Mouse (Mus musculus) ES-E14 (cell line): Measurements from ENCODE around the gene Suv39h2. TPM values are rescaled to one million over a fixed set of nuclear protein-coding genes. Genes with fewer than 3 reads are reported as not detected.

Experiments
- DNase-seq: peaks from one replicate; pipeline ENCODE4 v3.0.0-alpha.2; 2013; ENCODE audit warnings: low read depth, low spot score
- H3K27ac ChIP-seq: 2 replicates; pipeline ENCODE4 v1.5.1; 2012; ENCODE audit warnings: low read depth, mild to moderate bottlenecking, low read length, moderate library complexity, mixed read lengths; ENCODE audit not compliant: poor library complexity, insufficient read depth, severe bottlenecking
- H3K36me3 ChIP-seq: 2 replicates; pipeline ENCODE4 v1.6.1; 2012; ENCODE audit warnings: mild to moderate bottlenecking, low read length, moderate library complexity, mixed read lengths; ENCODE audit not compliant: control insufficient read depth, poor library complexity, insufficient read depth, severe bottlenecking
- H3K4me1 ChIP-seq, 2 experiments: fragments of 150-350 bp in 1 of 2; sonication (generic) in 1 of 2; 2 replicates each; pipeline ENCODE4 v1.6.1; 2012; ENCODE audit warnings: low read length in 2 of 2, mild to moderate bottlenecking in 1 of 2, mixed read lengths in 1 of 2; ENCODE audit not compliant: control insufficient read depth in 2 of 2, insufficient read depth in 2 of 2, poor library complexity in 1 of 2
- H3K4me3 ChIP-seq, 2 experiments: fragments of 150-350 bp in 1 of 2; sonication (generic) in 1 of 2; 2 replicates each; pipeline ENCODE4 v1.5.1; 2012; ENCODE audit warnings: low read length in 2 of 2, low read depth in 1 of 2, mild to moderate bottlenecking in 1 of 2, mixed read lengths in 1 of 2; ENCODE audit not compliant: insufficient read depth in 1 of 2, poor library complexity in 1 of 2, severe bottlenecking in 1 of 2
- H3K9ac ChIP-seq: 2 replicates; pipeline ENCODE4 v1.6.1; 2012; ENCODE audit warnings: low read depth, mild to moderate bottlenecking, low read length, mixed read lengths; ENCODE audit not compliant: poor library complexity, insufficient read depth, severe bottlenecking
- H3K9me3 ChIP-seq: fragments of 150-350 bp; sonication (generic); 2 replicates; pipeline ENCODE4 v1.6.1; 2012; ENCODE audit warnings: low read depth, mild to moderate bottlenecking, low read length; ENCODE audit not compliant: control insufficient read depth, insufficient read depth
- CHD2 ChIP-seq: IDR thresholded peaks from 2 replicates; pipeline ENCODE4 v1.6.1; 2014; ENCODE audit warnings: mild to moderate bottlenecking, low read depth, low read length, inconsistent platforms
- HCFC1 ChIP-seq: IDR thresholded peaks from 2 replicates; pipeline ENCODE4 v1.6.1; 2012; ENCODE audit warnings: low read length, inconsistent platforms, borderline replicate concordance; ENCODE audit not compliant: insufficient read depth
- MAFK ChIP-seq: IDR thresholded peaks from 2 replicates; pipeline ENCODE4 v1.6.1; 2014; ENCODE audit warnings: mild to moderate bottlenecking, low read depth, low read length, inconsistent platforms; ENCODE audit not compliant: insufficient read depth
- ZC3H11A ChIP-seq: IDR thresholded peaks from 2 replicates; pipeline ENCODE4 v1.6.1; 2012; ENCODE audit warnings: low read depth, mild to moderate bottlenecking, inconsistent platforms, low read length, borderline replicate concordance
- ZNF384 ChIP-seq: IDR thresholded peaks from 2 replicates; pipeline ENCODE4 v1.6.1; 2012; ENCODE audit warnings: low read depth, low read length, inconsistent platforms
- in situ Hi-C, 2 experiments: fragments of 600-800 bp; cut with MboI; formaldehyde crosslinking; loops; one replicate each; pipeline ENCODE4 v1.15.1; 2025; ENCODE audit warnings: low sequenced_read_pairs in 2 of 2, inconsistent platforms in 1 of 2; ENCODE audit not compliant: unreplicated experiment in 2 of 2
- total RNA-seq: library from RNA; depleted of rRNA; stranded (reverse); fragments of 300-350 nt; gene quantifications from 2 replicates; pipeline ENCODE4 v1.2.3, GENCODE M21; 2012

Gene Suv39h2
- total RNA-seq, 1 experiment = 21.3 TPM

DNA sequence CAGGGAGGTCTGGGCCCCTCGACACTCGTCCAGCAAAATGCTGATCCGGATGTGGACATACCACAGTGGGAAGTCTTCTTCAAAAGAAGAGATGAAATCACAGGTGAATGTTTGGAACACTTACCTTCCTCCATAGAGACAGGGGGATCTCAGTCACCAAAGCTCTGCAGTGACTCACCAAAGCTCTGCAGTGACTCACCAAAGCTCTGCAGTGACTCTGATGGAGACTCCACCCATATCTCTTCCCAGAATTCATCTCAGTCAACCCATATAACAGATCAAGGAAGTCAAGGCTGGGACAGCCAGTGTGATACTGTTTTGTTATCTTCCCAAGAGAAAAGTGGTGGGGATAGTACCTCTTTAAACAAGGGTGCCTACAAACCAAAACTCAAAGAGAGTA is 21.7 kb downstream of the Suv39h2 start:
- TF ChIP-seq HCFC1 (no peak), ZNF384 (no peak), CHD2 (no peak), ZC3H11A (no peak), MAFK (no peak)
- no peak for DNase-seq
- H3K4me3 ChIP-seq = no peak overlapping the region
- in situ Hi-C loops = no loop called here
- H3K27ac ChIP-seq = no peak overlapping the region
- no peak overlapping the region for H3K9ac ChIP-seq
- peaks cover 14% of the 10 kb centered on the region for H3K36me3 ChIP-seq
- H3K4me1 ChIP-seq = no peaks in the 10 kb centered on the region
- H3K9me3 ChIP-seq = no peaks in the 10 kb centered on the region

- TF ChIP-seq CHD2 (no peak), MAFK (no peak), HCFC1 (no peak), ZC3H11A (no peak), ZNF384 (no peak)
- in situ Hi-C loops = no loop called here
- Histone ChIP-seq H3K9me3 (no peaks in the 10 kb centered on the region), H3K9ac (no peak overlapping the region), H3K4me1 (peaks cover 2 to 5% of the 10 kb centered on the region in 2 experiments; a peak in 2 of 4 replicates), H3K36me3 (peaks cover 14% of the 10 kb centered on the region), H3K4me3 (no peak overlapping the region), H3K27ac (no peak overlapping the region)
- DNase-seq = no peak
Measured at GRCm38 (mm10) chr2:3449431-3449830, 25.4 kb downstream of the Suv39h2 start.

GRCm38 (mm10) chr2:3445984-3446383 is 28.8 kb downstream of the Suv39h2 start:
- Histone ChIP-seq H3K4me3 (no peak overlapping the region), H3K27ac (no peak overlapping the region), H3K9me3 (no peaks in the 10 kb centered on the region), H3K36me3 (peaks cover 11% of the 10 kb centered on the region), H3K9ac (no peak overlapping the region), H3K4me1 (peaks cover 2 to 5% of the 10 kb centered on the region in 2 experiments; a peak in 2 of 4 replicates)
- in situ Hi-C loops = no loop called here
- no peak for TF ChIP-seq ZNF384
- TF ChIP-seq ZC3H11A = no peak
- TF ChIP-seq CHD2 = no peak
- TF ChIP-seq MAFK = no peak
- no peak for TF ChIP-seq HCFC1
- DNase-seq = no peak

- Histone ChIP-seq H3K9me3 (no peaks in the 10 kb centered on the region), H3K4me1 (peaks cover 2 to 5% of the 10 kb centered on the region in 2 experiments; a peak in 2 of 4 replicates), H3K9ac (no peak overlapping the region), H3K27ac (no peak overlapping the region), H3K4me3 (no peak overlapping the region), H3K36me3 (peaks cover 12% of the 10 kb centered on the region)
- TF ChIP-seq MAFK (no peak), CHD2 (no peak), ZC3H11A (no peak), HCFC1 (no peak), ZNF384 (no peak)
- in situ Hi-C loops = no loop called here
- DNase-seq = no peak
Measured at GRCm38 (mm10) chr2:3444206-3444605, 30.6 kb downstream of the Suv39h2 start.

GRCm38 (mm10) chr2:3437956-3438355 is 36.9 kb downstream of the Suv39h2 start:
- Histone ChIP-seq H3K4me3 (no peak overlapping the region), H3K9ac (no peak overlapping the region), H3K36me3 (peaks cover 8% of the 10 kb centered on the region), H3K4me1 (no peaks in the 10 kb centered on the region), H3K9me3 (no peaks in the 10 kb centered on the region), H3K27ac (no peak overlapping the region)
- TF ChIP-seq HCFC1 = no peak
- TF ChIP-seq ZC3H11A = no peak
- no peak for TF ChIP-seq MAFK
- TF ChIP-seq CHD2 = no peak
- no peak for DNase-seq
- in situ Hi-C loops = no loop called here
